Mouse (Mus musculus) embryonic fibroblast, embryonic 13.5 days (primary cell): ENCODE data around the gene 9430097D07Rik. TPM values are rescaled to one million over a fixed set of nuclear protein-coding genes. Genes with fewer than 3 reads are reported as not detected.
A peak's percentile ranks its signal among the peaks of the same experiment; 100 is the strongest.

Experiments
- H3K27ac ChIP-seq: 2 replicates; pipeline ENCODE4 v1.5.1; 2012; ENCODE audit warnings: low read length, control low read depth, inconsistent platforms; ENCODE audit not compliant: insufficient read depth
- H3K4me1 ChIP-seq: 2 replicates; pipeline ENCODE4 v1.6.1; 2011; ENCODE audit warnings: low read length; ENCODE audit not compliant: control insufficient read depth, insufficient read depth
- H3K4me3 ChIP-seq: 2 replicates; pipeline ENCODE4 v1.5.1; 2011; ENCODE audit warnings: mild to moderate bottlenecking, control low read depth, low read length; ENCODE audit not compliant: insufficient read depth
- CTCF ChIP-seq: IDR thresholded peaks from 2 replicates; pipeline ENCODE4 v1.5.1; 2011; ENCODE audit warnings: mild to moderate bottlenecking, control low read depth, low read length, moderate library complexity, borderline replicate concordance; ENCODE audit not compliant: insufficient read depth
- POLR2A ChIP-seq: IDR thresholded peaks from 2 replicates; pipeline ENCODE4 v1.6.1; 2011; ENCODE audit warnings: low read depth, mild to moderate bottlenecking, control low read depth, low read length, moderate library complexity
- polyA plus RNA-seq: library from polyadenylated mRNA; stranded (reverse); fragments of >200 nt; gene quantifications from 2 replicates; pipeline ENCODE4 v1.2.4, GENCODE M21; 2011; ENCODE audit warnings: low read depth; ENCODE audit not compliant: missing spikeins, insufficient read length

The 9430097D07Rik gene
- polyA plus RNA-seq, 1 experiment = not detected

GRCm38 (mm10) chr2:32582830-32583799, 7.6 kb upstream of the 9430097D07Rik start:
- H3K4me3 ChIP-seq = no peak overlapping the region
- TF ChIP-seq CTCF = peak; percentile 91
- no peak; the same call in 1 of the 2 replicates for TF ChIP-seq POLR2A

GRCm38 (mm10) chr2:32581450-32582095, 6.1 kb upstream of the 9430097D07Rik start:
- TF ChIP-seq CTCF = no peak
- H3K4me1 ChIP-seq = peaks cover 2% of the 10 kb centered on the region; the same call in 1 of the 2 replicates
- no peak overlapping the region for H3K27ac ChIP-seq
- H3K4me3 ChIP-seq = no peak overlapping the region

More at GRCm38 (mm10) chr2:32582830-32583799, 7.6 kb upstream of the 9430097D07Rik start:
- no peak overlapping the region for H3K27ac ChIP-seq
- H3K4me1 ChIP-seq = peaks cover 5% of the 10 kb centered on the region

GRCm38 (mm10) chr2:32578146-32579046, 2.9 kb upstream of the 9430097D07Rik start:
- Histone ChIP-seq H3K4me1 (no peaks in the 10 kb centered on the region), H3K4me3 (no peak overlapping the region), H3K27ac (no peak overlapping the region)
- TF ChIP-seq POLR2A (no peak), CTCF (no peak)

- no peak overlapping the region for H3K27ac ChIP-seq
- no peak overlapping the region for H3K4me3 ChIP-seq
- TF ChIP-seq CTCF (no peak), POLR2A (no peak)
- no peaks in the 10 kb centered on the region for H3K4me1 ChIP-seq
These were observed 1.0 kb upstream of the 9430097D07Rik start for GRCm38 (mm10) chr2:32576532-32576931.

- Histone ChIP-seq H3K27ac (no peak overlapping the region), H3K4me3 (peak overlapping the region; percentile 30), H3K4me1 (no peaks in the 10 kb centered on the region)
- TF ChIP-seq POLR2A = no peak; the same call in 1 of the 2 replicates
- 0 out of 2 replicates have a peak, but pooled peaks have one; percentile 23 for TF ChIP-seq CTCF
These were observed 441 bp downstream of the 9430097D07Rik start for GRCm38 (mm10) chr2:32574901-32575585.

- Histone ChIP-seq H3K27ac (no peak within 1 kb of the TSS), H3K4me1 (no peaks in the 10 kb centered on the region), H3K4me3 (peak within 1 kb of the TSS; percentile 30)
- TF ChIP-seq CTCF = no peak
- no peak; the same call in 1 of the 2 replicates for TF ChIP-seq POLR2A
These were observed 987 bp downstream of the 9430097D07Rik start, which contains the start of gene Pip5kl1 for GRCm38 (mm10) chr2:32574497-32574896. Gene Pip5kl1 (plus strand): TSS chr2:32574797.

GRCm38 (mm10) chr2:32572196-32572595, 3.3 kb downstream of the 9430097D07Rik start:
- TF ChIP-seq POLR2A (no peak), CTCF (no peak)
- H3K4me3 ChIP-seq = no peak overlapping the region

GRCm38 (mm10) chr2:32570698-32571494, 4.6 kb downstream of the 9430097D07Rik start, which contains the start of gene Dpm2:
Gene Dpm2 (plus strand): TSS chr2:32570858.
- no peak within 1 kb of the TSS; the same call in 1 of the 2 replicates for H3K27ac ChIP-seq
- no peaks in the 10 kb centered on the region for H3K4me1 ChIP-seq
- TF ChIP-seq CTCF = no peak
- TF ChIP-seq POLR2A = peak; percentile 97
- peak within 1 kb of the TSS; percentile 88 for H3K4me3 ChIP-seq

More at GRCm38 (mm10) chr2:32572196-32572595, 3.3 kb downstream of the 9430097D07Rik start:
- Histone ChIP-seq H3K27ac (no peak overlapping the region), H3K4me1 (no peaks in the 10 kb centered on the region)
